Mouse (Mus musculus) T-helper 2 cell (primary cell): ENCODE results near the gene Cyp4f14.

Source experiments
- in situ Hi-C: fragments of 300-600 bp; cut with MboI, MseI; formaldehyde crosslinking; loops from one replicate; pipeline ENCODE4 v1.15.1; 2025; ENCODE audit warnings: high pct_unique_total_duplicates

The Cyp4f14 gene

GRCm38 (mm10) chr17:32893901-32894300, 23.2 kb downstream of the Cyp4f14 start:
- in situ Hi-C loops = no loop called here

- in situ Hi-C loops = no loop called here
These were observed 25.6 kb downstream of the Cyp4f14 start, which contains the start of gene Zfp870 for GRCm38 (mm10) chr17:32891239-32892180. Gene Zfp870, minus strand, starts transcription at chr17:32891642.

GRCm38 (mm10) chr17:32890852-32891238, 26.3 kb downstream of the Cyp4f14 start:
- in situ Hi-C loops = no loop called here

GRCm38 (mm10) chr17:32889611-32890010, 27.5 kb downstream of the Cyp4f14 start:
- in situ Hi-C loops = no loop called here

- in situ Hi-C loops = no loop called here
These were observed 36.6 kb downstream of the Cyp4f14 start for GRCm38 (mm10) chr17:32880320-32881218.

GRCm38 (mm10) chr17:32878773-32879172, 38.4 kb downstream of the Cyp4f14 start:
- in situ Hi-C loops = no loop called here

GRCm38 (mm10) chr17:32877471-32878171, 39.5 kb downstream of the Cyp4f14 start:
- in situ Hi-C loops = no loop called here

GRCm38 (mm10) chr17:32872696-32873095, 44.4 kb downstream of the Cyp4f14 start:
- in situ Hi-C loops = loop anchor here (25.0 kb wide), 1 partner anchor 335 kb away; the partner anchor contains the start of gene Cyp4f16

GRCm38 (mm10) chr17:32872091-32872490, 45.1 kb downstream of the Cyp4f14 start:
- in situ Hi-C loops = loop anchor here (25.0 kb wide), 1 partner anchor 335 kb away; the partner anchor contains the start of gene Cyp4f16

- in situ Hi-C loops = loop anchor here (25.0 kb wide), 1 partner anchor 334 kb away; the partner anchor contains the start of gene Cyp4f16
These were observed 45.7 kb downstream of the Cyp4f14 start for GRCm38 (mm10) chr17:32871483-32871882.

GRCm38 (mm10) chr17:32867266-32867665, 49.9 kb downstream of the Cyp4f14 start:
- in situ Hi-C loops = loop anchor here (10.0 to 25.0 kb wide), 2 partner anchors 330 to 1862 kb away; partner anchors contain the start of gene Cyp4f16

- in situ Hi-C loops = loop anchor here (25.0 kb wide), 1 partner anchor 319 kb away; the partner anchor contains the start of gene Cyp4f16
These were observed 60.4 kb downstream of the Cyp4f14 start for GRCm38 (mm10) chr17:32856713-32857112.
